Mouse (Mus musculus) midbrain, embryonic 11.5 days (tissue): ENCODE data around the gene Mrpl55. TPM values are rescaled to one million over a fixed set of nuclear protein-coding genes. Genes with fewer than 3 reads are reported as not detected.

Experiments used
- ATAC-seq: fragments of 200-750 bp; cut with Nextera tagmentation; 2 replicates; pipeline ENCODE4 v1.8.0; 2017; ENCODE audit warnings: moderate TSS enrichment, moderate library complexity; ENCODE audit not compliant: low FRiP score
- DNase-seq: peaks from one replicate; pipeline ENCODE4 v3.0.0; 2015; ENCODE audit warnings: low spot score; ENCODE audit errors: missing footprints
- H3K27ac ChIP-seq: fragments of 300-500 bp; sonication (generic); 2 replicates; pipeline ENCODE4 v1.5.1; 2014; ENCODE audit warnings: low read depth, low read length
- H3K27me3 ChIP-seq: fragments of 300-500 bp; sonication (generic); 2 replicates; pipeline ENCODE4 v1.6.1; 2014; ENCODE audit warnings: mild to moderate bottlenecking, low read length, moderate library complexity, mixed read lengths; ENCODE audit not compliant: control insufficient read depth, insufficient read depth
- H3K36me3 ChIP-seq: fragments of 300-500 bp; sonication (generic); 2 replicates; pipeline ENCODE4 v1.6.1; 2014; ENCODE audit warnings: mild to moderate bottlenecking, low read length, moderate library complexity, mixed read lengths; ENCODE audit not compliant: control insufficient read depth, insufficient read depth
- H3K4me1 ChIP-seq: fragments of 300-500 bp; sonication (generic); 2 replicates; pipeline ENCODE4 v1.6.1; 2014; ENCODE audit warnings: low read length; ENCODE audit not compliant: control insufficient read depth, insufficient read depth
- H3K4me2 ChIP-seq: fragments of 300-500 bp; sonication (generic); 2 replicates; pipeline ENCODE4 v1.6.1; 2014; ENCODE audit warnings: mild to moderate bottlenecking, moderate library complexity
- H3K4me3 ChIP-seq: fragments of 300-500 bp; sonication (generic); 2 replicates; pipeline ENCODE4 v1.5.1; 2014; ENCODE audit warnings: low read depth, low read length
- H3K9ac ChIP-seq: fragments of 300-500 bp; sonication (generic); 2 replicates; pipeline ENCODE4 v1.6.1; 2014; ENCODE audit warnings: low read length
- H3K9me3 ChIP-seq: fragments of 300-500 bp; sonication (generic); 2 replicates; pipeline ENCODE4 v1.6.1; 2016; ENCODE audit warnings: low read length; ENCODE audit not compliant: control insufficient read depth
- WGBS: fragments of 180-500 bp; shearing (Covaris S2); extraction: QIAGEN DNeasy Blood & Tissue Kit; methylation state at CpG from one replicate; pipeline ENCODE4 v1.1.7; 2014; 5-methylcytosine and 5-hydroxymethylcytosine counted together
- polyA plus RNA-seq: library from polyadenylated mRNA; unstranded; fragments of >200 nt; fragmentation: Nextera tagmentation; extraction: Ambion mirVana; gene quantifications from 2 replicates; pipeline ENCODE4 v1.2.1, GENCODE M21; 2014

The Mrpl55 gene
- polyA plus RNA-seq, 1 experiment from 2014 or later = 93.3 TPM

- H3K4me1 ChIP-seq = peaks cover 25% of the 10 kb centered on the region
- no peaks in the 10 kb centered on the region for H3K36me3 ChIP-seq
- H3K4me2 ChIP-seq = no peak overlapping the region
- no peaks in the 10 kb centered on the region for H3K9me3 ChIP-seq
- DNase-seq = peak; percentile 95
- no peak overlapping the region for H3K27ac ChIP-seq
- no peak for ATAC-seq
- no peak overlapping the region for H3K4me3 ChIP-seq
- WGBS = 20% methylated on average over 7 of the region's 7 CpGs
- H3K27me3 ChIP-seq = no peaks in the 10 kb centered on the region
- no peak overlapping the region for H3K9ac ChIP-seq
These were observed 28.0 kb downstream of the Mrpl55 start for GRCm38 (mm10) chr11:59230144-59230760.

DNA sequence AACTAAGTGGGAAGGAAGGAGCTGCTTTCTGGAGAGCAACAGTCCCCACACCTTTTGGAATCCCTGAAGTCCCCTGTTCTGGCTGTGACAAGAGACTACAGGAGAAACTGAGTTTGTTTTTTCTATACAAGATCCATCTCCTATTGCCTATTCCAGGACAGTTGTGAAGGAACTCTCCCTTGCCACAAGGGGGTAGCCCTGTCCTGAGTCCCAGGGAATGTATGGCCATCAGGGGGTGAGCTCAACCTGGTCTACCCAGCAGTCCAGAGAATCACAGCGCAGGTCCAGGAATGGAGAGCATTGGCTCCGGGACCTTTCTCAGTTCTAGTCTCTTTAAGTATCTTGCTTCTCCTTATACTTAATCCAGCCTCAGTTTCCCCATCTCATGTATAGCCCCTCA, 30.5 kb downstream of the Mrpl55 start:
- no peak overlapping the region for H3K4me2 ChIP-seq
- no peaks in the 10 kb centered on the region for H3K27me3 ChIP-seq
- no peaks in the 10 kb centered on the region for H3K36me3 ChIP-seq
- no peak overlapping the region for H3K27ac ChIP-seq
- H3K9ac ChIP-seq = no peak overlapping the region
- no peak for ATAC-seq
- no peak for DNase-seq
- H3K9me3 ChIP-seq = no peaks in the 10 kb centered on the region
- WGBS = 64% methylated on average over 2 of the region's 2 CpGs
- no peak overlapping the region for H3K4me3 ChIP-seq
- H3K4me1 ChIP-seq = peaks cover 6% of the 10 kb centered on the region; the same call in 1 of the 2 replicates

GRCm38 (mm10) chr11:59238525-59239427, 36.5 kb downstream of the Mrpl55 start:
- no peaks in the 10 kb centered on the region; the same call in none of the 2 replicates for H3K27me3 ChIP-seq
- H3K4me2 ChIP-seq = no peak overlapping the region; the same call in 1 of the 2 replicates
- no peak overlapping the region for H3K4me3 ChIP-seq
- no peak overlapping the region for H3K9ac ChIP-seq
- WGBS = 5% methylated on average over 14 of the region's 15 CpGs
- DNase-seq (peak; percentile 89), ATAC-seq (peak; percentile 88)
- no peak overlapping the region for H3K27ac ChIP-seq
- H3K36me3 ChIP-seq = no peaks in the 10 kb centered on the region
- H3K9me3 ChIP-seq = no peaks in the 10 kb centered on the region
- peaks cover 5% of the 10 kb centered on the region for H3K4me1 ChIP-seq

GRCm38 (mm10) chr11:59239428-59239785, 37.1 kb downstream of the Mrpl55 start:
- Histone ChIP-seq H3K4me1 (peaks cover 5% of the 10 kb centered on the region), H3K9me3 (no peaks in the 10 kb centered on the region), H3K27ac (no peak overlapping the region), H3K27me3 (peaks cover 2% of the 10 kb centered on the region), H3K36me3 (no peaks in the 10 kb centered on the region), H3K4me2 (no peak overlapping the region; the same call in 1 of the 2 replicates), H3K4me3 (no peak overlapping the region), H3K9ac (no peak overlapping the region)
- DNase-seq (no peak), ATAC-seq (peak; percentile 54; the same call in 1 of the 2 replicates)
- WGBS = 59% methylated on average over 4 of the region's 4 CpGs

DNA sequence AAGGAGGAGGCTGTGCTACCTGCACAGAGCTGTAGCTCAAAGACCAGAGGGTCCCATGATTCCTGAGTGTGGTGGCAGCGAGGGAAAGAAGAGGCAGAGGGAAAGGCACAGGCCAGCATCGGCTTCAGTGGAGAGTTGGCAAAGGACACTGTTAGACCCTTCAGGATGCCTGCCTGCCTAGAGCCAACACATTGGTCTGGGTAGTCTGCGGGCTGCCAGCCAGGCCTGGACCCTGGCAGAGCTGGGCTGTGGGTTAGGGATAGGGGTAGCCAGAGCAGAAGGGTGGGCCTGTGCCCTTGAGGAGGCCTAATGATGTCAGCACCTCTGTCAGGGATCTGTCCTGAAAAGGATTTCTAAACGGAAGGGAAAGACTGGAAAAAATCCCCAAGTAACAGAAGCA, 37.5 kb downstream of the Mrpl55 start:
- no peaks in the 10 kb centered on the region for H3K9me3 ChIP-seq
- H3K4me1 ChIP-seq = peaks cover 5% of the 10 kb centered on the region
- WGBS = 82% methylated on average over 4 of the region's 4 CpGs
- no peak for ATAC-seq
- no peak overlapping the region for H3K27ac ChIP-seq
- H3K27me3 ChIP-seq = peaks cover 2% of the 10 kb centered on the region
- H3K4me3 ChIP-seq = no peak overlapping the region
- DNase-seq = no peak
- H3K9ac ChIP-seq = no peak overlapping the region
- H3K4me2 ChIP-seq = no peak overlapping the region
- H3K36me3 ChIP-seq = no peaks in the 10 kb centered on the region

GRCm38 (mm10) chr11:59241841-59242240, 39.6 kb downstream of the Mrpl55 start:
- DNase-seq (no peak), ATAC-seq (no peak)
- no peak overlapping the region for H3K27ac ChIP-seq
- H3K27me3 ChIP-seq = peaks cover 2% of the 10 kb centered on the region
- no peaks in the 10 kb centered on the region for H3K9me3 ChIP-seq
- H3K36me3 ChIP-seq = no peaks in the 10 kb centered on the region
- H3K9ac ChIP-seq = no peak overlapping the region
- peaks cover 5% of the 10 kb centered on the region for H3K4me1 ChIP-seq
- H3K4me3 ChIP-seq = no peak overlapping the region
- no peak overlapping the region for H3K4me2 ChIP-seq
- WGBS = 35% methylated on average over 3 of the region's 3 CpGs

DNA sequence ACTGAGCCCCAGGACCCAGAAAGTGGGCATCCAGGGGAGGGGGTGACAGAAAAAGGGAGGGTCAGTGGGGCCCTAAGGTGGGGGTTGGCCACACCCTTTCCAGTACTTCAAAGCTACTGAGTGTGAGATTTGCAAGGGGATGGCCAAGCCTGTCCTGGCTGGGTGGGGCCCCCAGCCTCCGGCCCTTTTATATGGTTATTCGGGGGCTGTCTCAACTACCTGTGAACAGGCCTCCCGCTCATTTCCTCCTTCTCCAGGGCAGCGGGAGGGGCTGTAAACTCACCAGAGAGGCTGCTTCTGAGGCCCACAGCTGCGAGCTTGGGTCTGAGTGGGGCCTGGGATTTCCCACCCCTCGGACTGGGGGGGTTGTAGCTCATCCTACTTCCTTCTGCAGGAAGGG, 41.6 kb downstream of the Mrpl55 start:
- no peaks in the 10 kb centered on the region for H3K36me3 ChIP-seq
- no peak for DNase-seq
- no peak overlapping the region for H3K4me3 ChIP-seq
- H3K9ac ChIP-seq = no peak overlapping the region
- no peak for ATAC-seq
- WGBS = 57% methylated on average over 6 of the region's 6 CpGs
- no peak overlapping the region for H3K27ac ChIP-seq
- H3K27me3 ChIP-seq = peaks cover 2% of the 10 kb centered on the region
- no peaks in the 10 kb centered on the region for H3K9me3 ChIP-seq
- H3K4me1 ChIP-seq = peaks cover under 1% of the 10 kb centered on the region
- no peak overlapping the region for H3K4me2 ChIP-seq

DNA sequence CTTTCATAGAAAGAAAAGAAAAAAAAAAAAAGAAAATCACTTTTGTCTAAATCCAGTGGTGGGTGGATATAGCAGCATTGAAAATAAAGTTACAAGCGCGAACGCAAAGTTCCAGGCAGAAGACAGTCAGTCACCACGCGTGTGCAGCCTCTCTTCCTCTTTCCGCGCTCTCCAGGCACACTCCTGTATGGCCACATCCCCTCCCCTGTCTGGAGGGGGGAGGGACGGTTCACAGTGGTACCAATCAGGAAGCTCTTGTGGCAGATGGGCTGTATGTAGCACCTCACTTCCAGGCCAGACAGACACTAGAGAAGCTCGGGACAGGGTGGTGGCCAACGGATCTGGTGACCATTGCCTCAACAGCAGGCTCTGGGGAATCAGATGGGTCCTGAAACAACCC, 45.8 kb downstream of the Mrpl55 start:
- Histone ChIP-seq H3K9me3 (no peaks in the 10 kb centered on the region), H3K36me3 (no peaks in the 10 kb centered on the region), H3K27me3 (0 out of 2 replicates have a peak, but pooled peaks cover 2% of the 10 kb centered on the region), H3K4me1 (no peaks in the 10 kb centered on the region), H3K9ac (no peak overlapping the region), H3K4me3 (no peak overlapping the region), H3K4me2 (no peak overlapping the region), H3K27ac (no peak overlapping the region)
- ATAC-seq = no peak
- 77% methylated on average over 10 of the region's 10 CpGs for WGBS
- DNase-seq = no peak
